Comparison of ENCODE assay signal across 33 mouse cellular contexts in genomic region chr1:4576957-4577356, GRCm38 (mm10).
"Had no signal": no experiment of that assay in that cellular context is flagged by ENCODE, and none has a peak within 500 bp of the region (broad histone marks: within the 10 kb centered on the region; RNA-seq: fewer than 3 reads in every experiment).

No protein-coding gene starts in this region.

- H3K9ac ChIP-seq: limb, embryonic 12.5 days; limb, embryonic 13.5 days; limb, embryonic 15.5 days; liver, embryonic 12.5 days; liver, embryonic 13.5 days; liver, embryonic 14.5 days; liver, embryonic 15.5 days; liver, postnatal 0 days; lung, embryonic 14.5 days; lung, embryonic 15.5 days; midbrain, embryonic 12.5 days; midbrain, embryonic 13.5 days; midbrain, embryonic 15.5 days; neural tube, embryonic 12.5 days; neural tube, embryonic 13.5 days had no signal

- H3K27ac ChIP-seq: limb, embryonic 10.5 days; limb, embryonic 12.5 days; limb, embryonic 13.5 days; limb, embryonic 15.5 days; liver, embryonic 12.5 days; liver, embryonic 13.5 days; liver, embryonic 14.5 days; liver, embryonic 15.5 days; lung, embryonic 15.5 days; macrophage; midbrain, embryonic 10.5 days; midbrain, embryonic 12.5 days; midbrain, embryonic 13.5 days; midbrain, embryonic 15.5 days; neural tube, embryonic 12.5 days; neural tube, embryonic 13.5 days had no signal

- H3K4me2 ChIP-seq: limb, embryonic 12.5 days; limb, embryonic 13.5 days; limb, embryonic 15.5 days; liver, embryonic 11.5 days; liver, embryonic 12.5 days; liver, embryonic 13.5 days; liver, embryonic 15.5 days; lung, embryonic 14.5 days; lung, embryonic 15.5 days; midbrain, embryonic 11.5 days; midbrain, embryonic 12.5 days; midbrain, embryonic 13.5 days; midbrain, embryonic 15.5 days; neural tube, embryonic 12.5 days; neural tube, embryonic 13.5 days had no signal

- H3K4me1 ChIP-seq: limb, embryonic 12.5 days; limb, embryonic 13.5 days; limb, embryonic 15.5 days; liver, embryonic 12.5 days; liver, embryonic 13.5 days; lung, embryonic 15.5 days; midbrain, embryonic 12.5 days; midbrain, embryonic 13.5 days; neural tube, embryonic 12.5 days; neural tube, embryonic 13.5 days had no signal

- H3K4me3 ChIP-seq: limb, embryonic 10.5 days; limb, embryonic 12.5 days; limb, embryonic 13.5 days; limb, embryonic 15.5 days; liver, embryonic 12.5 days; liver, embryonic 13.5 days; liver, embryonic 15.5 days; lung, embryonic 15.5 days; megakaryocyte, embryonic 14.5 days; midbrain, embryonic 10.5 days; midbrain, embryonic 12.5 days; midbrain, embryonic 13.5 days; midbrain, embryonic 15.5 days; myocyte; neural tube, embryonic 12.5 days; neural tube, embryonic 13.5 days had no signal

- H3K27me3 ChIP-seq: limb, embryonic 12.5 days; limb, embryonic 13.5 days; limb, embryonic 15.5 days; lung, embryonic 15.5 days; midbrain, embryonic 12.5 days; midbrain, embryonic 13.5 days; midbrain, embryonic 15.5 days; neural tube, embryonic 12.5 days; neural tube, embryonic 13.5 days had no signal

- DNase-seq: left cerebral cortex, postnatal 4 days; liver; liver, embryonic 13.5 days; liver, postnatal 0 days; lung, adult 18-20 months; lung, adult 2 months; lung, embryonic 14.5 days; lung, postnatal 10 days; lung, postnatal 14 days; lung, postnatal 36 days; lung, postnatal 4 days; midbrain, embryonic 14.5 days had no signal

- ATAC-seq: liver, embryonic 12.5 days; liver, postnatal 0 days; lung, postnatal 0 days; midbrain, embryonic 13.5 days; midbrain, embryonic 15.5 days; midbrain, embryonic 16.5 days had no signal

- H3K36me3 ChIP-seq: limb, embryonic 10.5 days; limb, embryonic 12.5 days; limb, embryonic 13.5 days; limb, embryonic 15.5 days; liver, embryonic 12.5 days; liver, embryonic 13.5 days; liver, embryonic 15.5 days; lung, embryonic 15.5 days; midbrain, embryonic 10.5 days; midbrain, embryonic 12.5 days; midbrain, embryonic 13.5 days; midbrain, embryonic 15.5 days; neural tube, embryonic 12.5 days; neural tube, embryonic 13.5 days had no signal

- H3K9me3 ChIP-seq: limb, embryonic 10.5 days; limb, embryonic 12.5 days; limb, embryonic 13.5 days; limb, embryonic 15.5 days; liver, embryonic 12.5 days; liver, embryonic 13.5 days; liver, embryonic 15.5 days; lung, embryonic 15.5 days; megakaryocyte, embryonic 14.5 days; midbrain, embryonic 10.5 days; midbrain, embryonic 12.5 days; midbrain, embryonic 13.5 days; midbrain, embryonic 15.5 days; neural tube, embryonic 12.5 days; neural tube, embryonic 13.5 days had no signal
